ENCODE assay signal across 9 mouse cellular contexts in the genomic region with DNA sequence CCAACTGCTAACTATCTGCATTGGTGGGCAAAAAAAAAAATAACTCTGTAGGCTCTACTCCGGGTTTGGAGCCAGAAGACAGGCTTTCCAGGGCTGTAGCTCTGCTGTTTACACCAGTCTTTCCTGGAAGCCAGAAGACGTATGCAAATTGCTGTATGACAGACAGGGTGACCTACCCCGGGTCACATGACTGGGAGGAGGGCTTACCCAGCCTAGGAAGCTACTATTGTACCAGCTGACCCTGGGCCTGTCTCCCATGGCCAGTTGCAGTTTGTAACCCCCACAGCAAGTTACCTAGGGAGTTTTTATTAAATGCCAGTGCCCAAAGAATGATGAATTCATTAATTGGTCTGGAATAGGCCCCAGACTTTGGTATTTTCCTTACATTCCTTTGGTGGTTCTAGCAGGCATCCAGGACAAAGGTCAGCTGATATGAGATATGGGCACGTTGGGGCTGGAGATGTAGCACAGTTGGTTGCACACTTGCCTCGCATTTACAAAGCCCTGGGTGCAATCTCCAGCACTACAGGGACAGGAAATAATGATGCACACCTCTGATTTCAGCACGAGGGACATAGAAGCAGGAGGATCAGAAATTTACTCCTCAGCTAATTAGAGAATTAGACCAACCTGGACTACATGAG. TPM values are rescaled to one million over a fixed set of nuclear protein-coding genes. Genes with fewer than 3 reads are reported as not detected.
A peak's percentile ranks its signal among the peaks of the same experiment; 100 is the strongest.
DNase-seq lines count a peak whose midpoint lies in the region; ATAC-seq and TF ChIP-seq lines count a peak whose summit lies in the region.
"Had no signal": no experiment of that assay in that cellular context is flagged by ENCODE, and none has a peak within 500 bp of the region (broad histone marks: within the 10 kb centered on the region; RNA-seq: fewer than 3 reads in every experiment).

No protein-coding gene starts in this region.

- no peak overlapping the region for H3K4me3 ChIP-seq in kidney, embryonic 15.5 days (replicated peaks)
- no peak overlapping the region for H3K4me3 ChIP-seq in cortical plate, adult 2 months (ENCODE audit: insufficient read depth, low read length)
- H3K4me3 ChIP-seq in midbrain, embryonic 15.5 days = no peak overlapping the region
- H3K4me3 ChIP-seq: heart, embryonic 10.5 days had no signal

- no peak overlapping the region for H3K4me2 ChIP-seq in kidney, embryonic 15.5 days
- H3K4me2 ChIP-seq in midbrain, embryonic 15.5 days = no peak overlapping the region

- no peaks in the 10 kb centered on the region for H3K27me3 ChIP-seq in kidney, embryonic 15.5 days
- no peaks in the 10 kb centered on the region for H3K27me3 ChIP-seq in midbrain, embryonic 15.5 days (replicated peaks)

- peaks cover 32% of the 10 kb centered on the region for H3K36me3 ChIP-seq in kidney, embryonic 15.5 days
- no peaks in the 10 kb centered on the region; the same call in 1 of the 2 replicates for H3K36me3 ChIP-seq in midbrain, embryonic 15.5 days (replicated peaks)

- H3K9ac ChIP-seq in kidney, embryonic 15.5 days = no peak overlapping the region
- H3K9ac ChIP-seq in midbrain, embryonic 15.5 days = no peak overlapping the region

- peaks cover 42% of the 10 kb centered on the region for H3K4me1 ChIP-seq in kidney, embryonic 15.5 days
- peaks cover 15% of the 10 kb centered on the region; the same call in 1 of the 2 replicates for H3K4me1 ChIP-seq in cortical plate, adult 2 months (ENCODE audit: control insufficient read depth, insufficient read depth, low read length)
- H3K4me1 ChIP-seq in midbrain, embryonic 15.5 days = peaks cover 33% of the 10 kb centered on the region

- no peak for TF ChIP-seq POLR2A in cortical plate, adult 2 months (IDR thresholded peaks at IDR 0.05; ENCODE audit: extremely low read depth, insufficient read depth, low read length)

- H3K27ac ChIP-seq in kidney, embryonic 15.5 days = no peak overlapping the region
- peak overlapping the region; percentile 55 for H3K27ac ChIP-seq in cortical plate, adult 2 months (ENCODE audit: insufficient read depth, low read length)
- peak overlapping the region; percentile 86 for H3K27ac ChIP-seq in midbrain, embryonic 15.5 days
- H3K27ac ChIP-seq: heart, embryonic 10.5 days had no signal

- 57% methylated on average over 6 of the region's 6 CpGs for WGBS in kidney, embryonic 15.5 days
- 78% methylated on average over 6 of the region's 6 CpGs for WGBS in midbrain, embryonic 15.5 days

- DNase-seq in kidney, adult 18-20 months = peak; percentile 38
- DNase-seq in Muller cell, postnatal 12 days (ENCODE audit: inconsistent ontology term) = peak; percentile 45
- DNase-seq in ovary, postnatal 36 days (ENCODE audit: low spot score) = no peak
- DNase-seq in urinary bladder, postnatal 4 days (ENCODE audit: low spot score in 2 of 2) = no peak
- DNase-seq: cerebellum, adult 2 months had no signal

- ATAC-seq in kidney, embryonic 15.5 days (replicated peaks; ENCODE audit: low FRiP score) = no peak
- no peak for ATAC-seq in midbrain, embryonic 15.5 days (replicated peaks)

- TF ChIP-seq CTCF in cortical plate, adult 2 months (IDR thresholded peaks at IDR 0.05; ENCODE audit: extremely low read depth, insufficient read depth, low read length) = no peak

- H3K9me3 ChIP-seq in kidney, embryonic 15.5 days (replicated peaks) = no peaks in the 10 kb centered on the region
- no peaks in the 10 kb centered on the region for H3K9me3 ChIP-seq in midbrain, embryonic 15.5 days
- H3K9me3 ChIP-seq: heart, embryonic 10.5 days had no signal

RNA-seq across cellular contexts. Expression of a gene that starts 52.0 kb away (rescaled TPM):
- polyA plus RNA-seq in kidney, embryonic 15.5 days (2015; fragmentation: Nextera tagmentation; extraction: Ambion mirVana) = 7.4 and 7.9 TPM in 2 replicates
- 29.6 and 32.4 TPM in 2 replicates for polyA plus RNA-seq in cortical plate, adult 2 months (2012; rRNA removed)
- 13.6 and 13.9 TPM in 2 replicates for polyA plus RNA-seq in midbrain, embryonic 15.5 days (2015; fragmentation: Nextera tagmentation; extraction: Ambion mirVana)

Comparison
In these comparisons a context has a peak if more than half of its experiments do, and no peak if none do; other contexts are left out.
1. DNase-seq: peak in kidney, adult 18-20 months (single experiment) and Muller cell, postnatal 12 days (single experiment); none in ovary, postnatal 36 days (single experiment) and urinary bladder, postnatal 4 days (0 of 2).